Mouse (Mus musculus): Measurements from ENCODE around the gene Cbx2. TPM values are rescaled to one million over a fixed set of nuclear protein-coding genes. Genes with fewer than 3 reads are reported as not detected.

The Cbx2 gene
- total RNA-seq (2021), result 1 to 10 TPM; 2.4 to 3.4 TPM
- long read RNA-seq, experiment 1, partial matches to known transcripts, result 0 of 4 reads
- long read RNA-seq, experiment 1, other reads (novel, unspliced or antisense), result 2 of 4 reads
- long read RNA-seq, experiment 2, partial matches to known transcripts, result 0 of 1 reads
- long read RNA-seq, experiment 2, other reads (novel, unspliced or antisense), result 0 of 1 reads

DNA sequence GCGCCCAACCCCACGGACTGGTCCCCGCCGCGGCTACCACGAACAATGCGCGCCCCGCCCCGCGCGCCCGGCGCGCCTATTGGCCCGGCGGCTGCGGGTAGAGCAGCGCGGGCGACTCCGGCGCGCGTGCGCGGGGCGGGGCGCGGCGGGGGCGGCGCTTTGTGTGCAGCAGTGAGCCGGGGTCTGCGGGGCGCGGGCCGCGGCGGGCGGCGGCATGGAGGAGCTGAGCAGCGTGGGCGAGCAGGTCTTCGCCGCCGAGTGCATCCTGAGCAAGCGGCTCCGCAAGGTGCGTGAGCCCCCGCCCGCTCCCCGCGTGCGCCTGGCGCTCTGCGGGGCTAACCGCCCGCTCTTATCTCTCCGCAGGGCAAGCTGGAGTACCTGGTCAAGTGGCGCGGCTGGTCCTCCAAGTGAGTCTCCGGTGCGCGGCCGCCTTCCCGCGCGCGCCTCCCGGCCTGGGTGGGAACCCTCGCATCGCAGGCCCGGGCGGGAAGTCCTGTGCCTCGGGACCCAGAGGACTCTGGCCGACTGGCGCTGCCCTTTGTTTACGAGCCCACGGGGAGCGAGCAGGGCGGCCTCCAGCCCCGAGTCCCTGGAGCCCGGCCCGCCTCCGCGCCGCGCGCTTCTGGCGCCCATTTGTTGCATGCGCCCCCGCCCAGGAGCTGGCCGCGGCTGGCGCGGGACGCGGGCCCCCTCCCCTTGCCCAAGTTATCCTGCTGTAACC is at the start of gene Cbx2:
TSS of gene Cbx2 (plus strand) at position 68 of the 721 bp plus-strand sequence.
- intact Hi-C loops (cut with DNase I), result loop anchor here (2.0 kb wide), 1 partner anchor 24 kb away; no protein-coding TSS in a partner anchor
- DNase-seq (ENCODE audit: low spot score in 2 of 2), result peak; percentile 70 to 84

DNA sequence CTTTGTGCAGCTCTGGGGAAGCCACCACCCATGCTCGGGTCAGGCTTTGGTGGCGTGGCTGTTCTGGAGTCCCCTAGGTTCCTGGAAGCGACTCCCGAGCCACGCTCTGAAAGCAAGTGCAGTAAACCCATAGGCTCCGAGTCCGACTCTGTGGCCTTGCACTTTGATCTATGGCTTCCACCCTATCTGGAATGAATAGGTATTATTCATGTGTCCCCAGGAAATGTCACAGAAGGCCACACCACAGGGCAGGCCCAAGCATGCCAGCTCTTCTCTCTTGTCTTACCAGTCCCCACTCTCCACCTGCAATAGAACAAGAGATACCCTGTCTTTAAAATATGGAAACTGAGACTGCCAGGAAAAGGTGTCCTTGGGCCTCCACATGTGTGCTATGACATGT is 48.4 kb upstream of the Cbx2 start:
- no peak for DNase-seq (ENCODE audit: low spot score in 2 of 2)
- intact Hi-C loops (cut with DNase I), result loop anchor here (2.0 to 10.0 kb wide), 2 partner anchors 64 to 100 kb away; partner anchors contain the start of gene Rbfox3

- intact Hi-C loops (cut with DNase I), result loop anchor here (2.0 to 10.0 kb wide), 3 partner anchors 65 to 233 kb away; partner anchors contain the start of gene Rbfox3
- DNase-seq (ENCODE audit: low spot score in 2 of 2), result peak; percentile 84 to 87
Observed at GRCm38 (mm10) chr11:118975427-118975826, 47.3 kb upstream of the Cbx2 start.

GRCm38 (mm10) chr11:118975917-118976316 is 46.8 kb upstream of the Cbx2 start:
- intact Hi-C loops (cut with DNase I), result loop anchor here (2.0 to 10.0 kb wide), 3 partner anchors 65 to 234 kb away; partner anchors contain the start of gene Rbfox3
- no peak for DNase-seq (ENCODE audit: low spot score in 2 of 2)

GRCm38 (mm10) chr11:118980388-118980787 is 42.4 kb upstream of the Cbx2 start:
- intact Hi-C loops (cut with DNase I), result loop anchor here (10.0 kb wide), 1 partner anchor 526 kb away; no protein-coding TSS in a partner anchor
- DNase-seq (ENCODE audit: low spot score in 2 of 2), result no peak

GRCm38 (mm10) chr11:118981012-118981776 is 41.6 kb upstream of the Cbx2 start:
- DNase-seq (ENCODE audit: low spot score in 2 of 2), result no peak
- intact Hi-C loops (cut with DNase I), result loop anchor here (10.0 kb wide), 1 partner anchor 526 kb away; no protein-coding TSS in a partner anchor

DNA sequence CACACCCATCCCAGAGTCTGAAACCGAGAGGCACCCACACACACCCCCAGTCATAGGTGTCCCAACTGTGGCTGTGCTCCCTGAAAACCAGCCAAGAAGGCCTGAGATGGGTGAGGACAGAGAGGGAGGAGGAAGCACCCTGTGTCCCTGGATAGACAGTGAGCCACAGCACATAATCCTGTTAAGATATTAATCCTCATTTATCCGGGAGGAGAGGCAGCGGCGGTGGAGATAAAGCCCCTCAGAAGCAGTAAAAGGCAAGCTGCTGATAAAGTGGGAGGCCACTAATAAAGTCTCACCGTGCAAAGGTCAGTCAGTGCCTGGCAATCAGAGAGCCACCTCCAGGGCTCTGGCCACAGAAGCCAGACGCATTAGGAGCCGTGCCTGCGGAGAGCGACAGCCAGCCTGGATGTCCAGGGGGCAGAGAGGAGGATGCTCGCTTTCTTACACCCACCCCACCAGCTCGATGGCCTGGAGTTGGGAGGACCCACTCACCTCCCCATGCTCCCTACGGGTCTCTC is 40.1 kb upstream of the Cbx2 start:
- no peak for DNase-seq (ENCODE audit: low spot score in 2 of 2)
- intact Hi-C loops (cut with DNase I), result loop anchor here (10.0 kb wide), 1 partner anchor 528 kb away; no protein-coding TSS in a partner anchor

DNA sequence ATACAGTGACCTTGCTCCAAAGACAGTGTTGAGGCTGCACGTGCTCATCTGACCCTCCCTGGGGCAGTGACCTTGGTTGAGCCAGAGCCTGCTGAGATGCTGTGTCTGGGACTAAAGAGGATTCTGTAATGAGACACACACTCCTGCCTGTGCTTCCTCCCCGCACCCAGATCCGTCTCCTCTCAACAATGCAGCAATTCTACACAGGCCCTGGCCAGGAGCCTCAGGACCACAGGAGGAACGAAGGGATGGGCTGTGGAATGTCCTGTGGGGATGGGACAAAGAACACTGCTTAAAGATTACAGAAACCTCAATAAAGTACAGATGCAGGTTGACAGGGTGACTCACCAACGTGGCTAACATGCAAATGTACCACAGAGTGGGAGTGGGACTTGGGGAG is 37.2 kb upstream of the Cbx2 start:
- DNase-seq (ENCODE audit: low spot score in 2 of 2), result no peak
- intact Hi-C loops (cut with DNase I), result loop anchor here (10.0 kb wide), 1 partner anchor 531 kb away; no protein-coding TSS in a partner anchor

GRCm38 (mm10) chr11:118987999-118988398 is 34.8 kb upstream of the Cbx2 start, which contains the start of gene Enpp7:
TSS of gene Enpp7 (plus strand) at chr11:118988188.
- DNase-seq (ENCODE audit: low spot score in 2 of 2), result no peak
- intact Hi-C loops (cut with DNase I), result loop anchor here (10.0 kb wide), 1 partner anchor 533 kb away; no protein-coding TSS in a partner anchor

GRCm38 (mm10) chr11:118992781-118993180 is 30.0 kb upstream of the Cbx2 start:
- intact Hi-C loops (cut with DNase I), result no loop called here
- peak in 1 of 2 experiments; percentile 19 for DNase-seq (ENCODE audit: low spot score in 2 of 2)

DNA sequence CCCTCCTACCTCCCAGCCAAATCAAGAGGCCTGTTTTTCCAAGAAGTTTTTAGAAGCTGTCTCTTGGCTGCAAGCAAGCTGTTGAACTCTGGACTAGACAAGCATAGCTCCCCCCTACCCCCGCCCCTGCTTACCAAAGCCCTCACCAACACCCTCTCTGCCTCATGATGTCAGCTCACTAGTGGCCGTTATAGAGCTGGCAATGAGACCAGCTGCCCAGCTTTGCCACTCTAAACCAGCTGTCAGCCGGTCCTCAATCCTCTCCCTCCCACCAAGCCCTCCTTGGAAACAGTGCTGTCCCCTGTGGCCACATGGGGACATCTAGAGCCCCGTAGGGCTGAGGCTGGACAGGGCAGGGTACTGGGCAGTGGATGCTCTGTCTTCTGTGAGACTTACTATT is 27.3 kb upstream of the Cbx2 start:
- intact Hi-C loops (cut with DNase I), result loop anchor here (5.0 kb wide), 1 partner anchor 42 kb away; no protein-coding TSS in a partner anchor
- DNase-seq (ENCODE audit: low spot score in 2 of 2), result no peak

GRCm38 (mm10) chr11:118997182-118997581 is 25.6 kb upstream of the Cbx2 start:
- DNase-seq (ENCODE audit: low spot score in 2 of 2), result no peak
- intact Hi-C loops (cut with DNase I), result loop anchor here (5.0 kb wide), 1 partner anchor 40 kb away; no protein-coding TSS in a partner anchor

DNA sequence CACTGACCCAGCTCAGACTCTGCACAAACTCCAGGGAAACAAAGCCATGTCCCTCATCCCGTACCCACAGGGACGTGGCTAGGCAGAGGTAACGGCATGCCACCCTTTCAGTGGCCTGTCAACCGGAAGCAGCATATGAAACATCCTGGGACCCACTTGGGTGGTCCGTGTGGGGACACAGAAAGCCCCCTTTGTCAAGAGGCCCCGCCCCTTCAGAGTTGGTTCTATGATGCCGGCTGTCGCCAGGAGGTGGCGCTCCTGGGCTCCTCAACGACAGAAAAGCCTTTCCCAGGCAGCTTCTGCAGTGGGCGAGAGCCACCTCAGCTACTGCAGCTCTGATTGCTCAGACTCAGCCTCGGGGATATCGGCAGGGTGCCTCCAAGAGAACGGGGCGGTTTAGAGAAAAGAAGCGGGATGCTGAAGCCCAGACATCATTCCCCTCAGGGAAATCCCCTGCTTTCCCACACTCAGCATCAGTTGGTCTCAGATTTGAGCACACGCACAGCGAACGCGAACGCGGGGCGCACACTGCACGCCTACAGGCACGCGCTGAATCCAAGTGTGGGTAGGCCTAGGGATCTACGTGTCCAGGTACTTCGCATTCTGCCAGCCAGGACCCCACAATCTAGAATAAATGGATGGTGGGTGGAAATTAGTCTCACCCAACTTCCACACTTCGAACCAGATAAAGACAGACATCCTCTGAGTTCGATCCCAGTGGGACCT is 24.1 kb upstream of the Cbx2 start:
- DNase-seq (ENCODE audit: low spot score in 2 of 2), result peak; percentile 91 to 93
- intact Hi-C loops (cut with DNase I), result loop anchor here (2.0 to 5.0 kb wide), 2 partner anchors 24 to 39 kb away; partner anchors contain the start of gene Cbx2

DNA sequence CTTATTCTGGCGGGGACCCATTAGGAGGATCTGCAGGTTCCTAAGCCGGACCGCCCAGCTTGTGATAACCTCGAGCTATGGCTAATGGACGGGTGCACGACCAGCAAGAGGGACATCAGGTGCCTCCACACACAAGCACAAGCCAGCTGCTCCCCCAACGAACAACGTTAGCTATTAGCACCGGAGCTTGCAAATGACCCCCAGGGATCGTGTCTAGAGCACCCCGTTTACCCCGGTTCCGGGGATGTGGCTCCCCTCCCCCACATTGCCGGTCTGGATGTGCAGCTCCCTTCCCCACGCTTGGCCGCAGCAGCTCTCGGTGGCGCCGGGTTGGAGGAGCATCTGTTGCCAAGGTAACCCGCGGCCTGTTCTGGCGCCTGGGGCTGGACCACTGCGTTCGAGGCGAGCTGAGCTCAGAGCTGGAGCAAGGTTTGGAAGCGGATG is 23.4 kb upstream of the Cbx2 start:
- intact Hi-C loops (cut with DNase I), result loop anchor here (2.0 to 5.0 kb wide), 2 partner anchors 23 to 38 kb away; partner anchors contain the start of gene Cbx2
- DNase-seq (ENCODE audit: low spot score in 2 of 2), result peak; percentile 37 to 63

GRCm38 (mm10) chr11:119000877-119001276 is 21.9 kb upstream of the Cbx2 start:
- DNase-seq (ENCODE audit: low spot score in 2 of 2), result no peak
- intact Hi-C loops (cut with DNase I), result no loop called here

GRCm38 (mm10) chr11:119001493-119002128 is 21.2 kb upstream of the Cbx2 start:
- DNase-seq (ENCODE audit: low spot score in 2 of 2), result no peak
- intact Hi-C loops (cut with DNase I), result no loop called here

- no peak for DNase-seq (ENCODE audit: low spot score in 2 of 2)
- intact Hi-C loops (cut with DNase I), result no loop called here
Observed at GRCm38 (mm10) chr11:119005547-119006275, 17.1 kb upstream of the Cbx2 start.

Data from left cerebral cortex, postnatal 14 days (tissue).